Mouse (Mus musculus) lung, embryonic 14.5 days (tissue): ENCODE measurements at regions not wholly inside any gene's neighbourhood (a gene's known extent, or its start where the extent isn't known, plus 50 kb on each side); places are given as distances from the start of the nearest gene placed in this dataset.

Experiments
- ATAC-seq: fragments of 200-750 bp; cut with Nextera tagmentation; 2 replicates; pipeline ENCODE4 v1.8.0; 2017; ENCODE audit warnings: mild to moderate bottlenecking, moderate TSS enrichment, moderate library complexity; ENCODE audit not compliant: insufficient read depth
- DNase-seq: peaks from one replicate; pipeline ENCODE4 v3.0.0-alpha.2; 2015
- H3K27ac ChIP-seq: fragments of 300-500 bp; sonication (generic); 2 replicates; pipeline ENCODE4 v1.5.1; 2014; ENCODE audit warnings: low read depth, mild to moderate bottlenecking, moderate library complexity
- H3K27me3 ChIP-seq: fragments of 300-500 bp; sonication (generic); 2 replicates; pipeline ENCODE4 v1.6.1; 2014; ENCODE audit warnings: low read length, control low read depth; ENCODE audit not compliant: insufficient read depth
- H3K36me3 ChIP-seq: fragments of 300-500 bp; sonication (generic); 2 replicates; pipeline ENCODE4 v1.6.1; 2014; ENCODE audit warnings: control low read depth; ENCODE audit not compliant: insufficient read depth
- H3K4me1 ChIP-seq: fragments of 300-500 bp; sonication (generic); 2 replicates; pipeline ENCODE4 v1.6.1; 2014; ENCODE audit warnings: antibody characterized with exemption, control low read depth; ENCODE audit not compliant: insufficient read depth
- H3K4me2 ChIP-seq: fragments of 300-500 bp; sonication (generic); 2 replicates; pipeline ENCODE4 v1.6.1; 2014; ENCODE audit warnings: mild to moderate bottlenecking
- H3K4me3 ChIP-seq: fragments of 300-500 bp; sonication (generic); 2 replicates; pipeline ENCODE4 v1.5.1; 2014; ENCODE audit warnings: low read depth, low read length
- H3K9ac ChIP-seq: fragments of 300-500 bp; sonication (generic); 2 replicates; pipeline ENCODE4 v1.6.1; 2014
- H3K9me3 ChIP-seq: fragments of 300-500 bp; sonication (generic); 2 replicates; pipeline ENCODE4 v1.6.1; 2016; ENCODE audit warnings: low read depth, low read length, control low read depth
- CTCF ChIP-seq: IDR thresholded peaks from 2 replicates; pipeline ENCODE4 v1.5.1; 2016; ENCODE audit warnings: antibody characterized with exemption, low read depth
- WGBS: fragments of 180-500 bp; shearing (Covaris S2); extraction: QIAGEN DNeasy Blood & Tissue Kit; methylation state at CpG from one replicate; pipeline ENCODE4 v1.1.7; 2014; 5-methylcytosine and 5-hydroxymethylcytosine counted together

GRCm38 (mm10) chr1:184289733-184290416 is 255.8 kb upstream of the 1700056E22Rik start:
- Histone ChIP-seq H3K9me3 (no peaks in the 10 kb centered on the region), H3K27me3 (0 out of 2 replicates have a peak, but pooled peaks cover 5% of the 10 kb centered on the region), H3K27ac (peak overlapping the region; percentile 42; the same call in 1 of the 2 replicates), H3K4me2 (0 out of 2 replicates have a peak overlapping the region, but pooled peaks have one; percentile 15), H3K9ac (no peak overlapping the region), H3K4me1 (peaks cover 6% of the 10 kb centered on the region; the same call in 1 of the 2 replicates), H3K4me3 (no peak overlapping the region), H3K36me3 (no peaks in the 10 kb centered on the region)
- DNase-seq = peak; percentile 96
- no peak for TF ChIP-seq CTCF
- WGBS = 31% methylated on average over 7 of the region's 7 CpGs
- peak; percentile 91 for ATAC-seq

GRCm38 (mm10) chr1:184281768-184282167 is 247.7 kb upstream of the 1700056E22Rik start:
- Histone ChIP-seq H3K4me1 (no peaks in the 10 kb centered on the region), H3K9ac (no peak overlapping the region), H3K27me3 (0 out of 2 replicates have a peak, but pooled peaks cover 5% of the 10 kb centered on the region), H3K4me2 (no peak overlapping the region), H3K4me3 (no peak overlapping the region), H3K27ac (no peak overlapping the region), H3K36me3 (no peaks in the 10 kb centered on the region), H3K9me3 (no peaks in the 10 kb centered on the region)
- WGBS = 49% methylated on average over 5 of the region's 5 CpGs
- ATAC-seq = no peak
- TF ChIP-seq CTCF = no peak
- no peak for DNase-seq

GRCm38 (mm10) chr1:184279263-184279662 is 245.2 kb upstream of the 1700056E22Rik start:
- DNase-seq (peak; percentile 58), ATAC-seq (no peak)
- H3K4me2 ChIP-seq = no peak overlapping the region
- H3K4me3 ChIP-seq = no peak overlapping the region
- H3K36me3 ChIP-seq = no peaks in the 10 kb centered on the region
- no peaks in the 10 kb centered on the region for H3K27me3 ChIP-seq
- no peaks in the 10 kb centered on the region for H3K4me1 ChIP-seq
- no peak overlapping the region for H3K27ac ChIP-seq
- 31% methylated on average over 10 of the region's 10 CpGs for WGBS
- no peaks in the 10 kb centered on the region for H3K9me3 ChIP-seq
- H3K9ac ChIP-seq = no peak overlapping the region
- no peak for TF ChIP-seq CTCF

GRCm38 (mm10) chr1:184277001-184277400 is 242.9 kb upstream of the 1700056E22Rik start:
- Histone ChIP-seq H3K36me3 (no peaks in the 10 kb centered on the region), H3K9ac (no peak overlapping the region), H3K4me1 (no peaks in the 10 kb centered on the region), H3K4me3 (no peak overlapping the region), H3K9me3 (no peaks in the 10 kb centered on the region), H3K27me3 (no peaks in the 10 kb centered on the region), H3K4me2 (no peak overlapping the region), H3K27ac (no peak overlapping the region)
- no peak for TF ChIP-seq CTCF
- DNase-seq (no peak), ATAC-seq (no peak)
- WGBS = 55% methylated on average over 2 of the region's 2 CpGs

- Histone ChIP-seq H3K27ac (no peak overlapping the region), H3K4me1 (no peaks in the 10 kb centered on the region), H3K36me3 (no peaks in the 10 kb centered on the region), H3K9me3 (no peaks in the 10 kb centered on the region), H3K4me2 (no peak overlapping the region), H3K27me3 (no peaks in the 10 kb centered on the region), H3K9ac (no peak overlapping the region), H3K4me3 (no peak overlapping the region)
- no peak for ATAC-seq
- no peak for DNase-seq
- TF ChIP-seq CTCF = no peak
- 56% methylated on average over 9 of the region's 9 CpGs for WGBS
Measured at GRCm38 (mm10) chr1:184275877-184276276, 241.8 kb upstream of the 1700056E22Rik start.

- no peaks in the 10 kb centered on the region for H3K27me3 ChIP-seq
- ATAC-seq = no peak
- WGBS = 86% methylated on average over 3 of the region's 3 CpGs
- no peaks in the 10 kb centered on the region for H3K9me3 ChIP-seq
- H3K4me1 ChIP-seq = no peaks in the 10 kb centered on the region
- no peak for TF ChIP-seq CTCF
- no peak overlapping the region for H3K4me3 ChIP-seq
- no peak for DNase-seq
- H3K9ac ChIP-seq = no peak overlapping the region
- no peaks in the 10 kb centered on the region for H3K36me3 ChIP-seq
- no peak overlapping the region for H3K4me2 ChIP-seq
- no peak overlapping the region for H3K27ac ChIP-seq
Measured at GRCm38 (mm10) chr1:184275396-184275795, 241.3 kb upstream of the 1700056E22Rik start.

- no peak overlapping the region for H3K4me3 ChIP-seq
- no peak for TF ChIP-seq CTCF
- DNase-seq (no peak), ATAC-seq (no peak)
- H3K36me3 ChIP-seq = no peaks in the 10 kb centered on the region
- WGBS = 62% methylated on average over 6 of the region's 6 CpGs
- no peak overlapping the region for H3K4me2 ChIP-seq
- H3K27me3 ChIP-seq = no peaks in the 10 kb centered on the region
- H3K9me3 ChIP-seq = no peaks in the 10 kb centered on the region
- H3K9ac ChIP-seq = no peak overlapping the region
- H3K27ac ChIP-seq = no peak overlapping the region
- no peaks in the 10 kb centered on the region for H3K4me1 ChIP-seq
Measured at GRCm38 (mm10) chr1:184274704-184275103, 240.6 kb upstream of the 1700056E22Rik start.
